Mouse (Mus musculus) midbrain, embryonic 14.5 days (tissue): ENCODE data around the gene Egln2. TPM values are rescaled to one million over a fixed set of nuclear protein-coding genes. Genes with fewer than 3 reads are reported as not detected.

Experiments
- ATAC-seq: fragments of 200-750 bp; cut with Nextera tagmentation; 2 replicates; pipeline ENCODE4 v1.8.0; 2017; ENCODE audit warnings: moderate number of reproducible peaks, moderate library complexity; ENCODE audit not compliant: low FRiP score, low TSS enrichment
- DNase-seq: peaks from one replicate; pipeline ENCODE4 v3.0.0-alpha.2; 2015
- H3K27ac ChIP-seq: fragments of 300-500 bp; sonication (generic); replicated peaks from 2 replicates; pipeline ENCODE4 v1.5.1; 2014; ENCODE audit warnings: mild to moderate bottlenecking, low read depth, low read length, moderate library complexity
- H3K27me3 ChIP-seq: fragments of 300-500 bp; sonication (generic); 2 replicates; pipeline ENCODE4 v1.6.1; 2014; ENCODE audit warnings: low read length, control low read depth, mixed read lengths; ENCODE audit not compliant: control insufficient read depth, insufficient read depth
- H3K36me3 ChIP-seq: fragments of 300-500 bp; sonication (generic); 2 replicates; pipeline ENCODE4 v1.6.1; 2014; ENCODE audit warnings: low read length, control low read depth; ENCODE audit not compliant: control insufficient read depth, insufficient read depth
- H3K4me1 ChIP-seq: fragments of 300-500 bp; sonication (generic); 2 replicates; pipeline ENCODE4 v1.6.1; 2014; ENCODE audit warnings: mild to moderate bottlenecking, antibody characterized with exemption, low read length, control low read depth; ENCODE audit not compliant: control insufficient read depth, insufficient read depth
- H3K4me2 ChIP-seq: fragments of 300-500 bp; sonication (generic); 2 replicates; pipeline ENCODE4 v1.6.1; 2014; ENCODE audit warnings: mild to moderate bottlenecking, low read length, moderate library complexity
- H3K4me3 ChIP-seq: fragments of 300-500 bp; sonication (generic); replicated peaks from 2 replicates; pipeline ENCODE4 v1.5.1; 2014; ENCODE audit warnings: low read depth, low read length
- H3K9ac ChIP-seq: fragments of 300-500 bp; sonication (generic); replicated peaks from 2 replicates; pipeline ENCODE4 v1.6.1; 2014; ENCODE audit warnings: mild to moderate bottlenecking, low read length, moderate library complexity
- H3K9me3 ChIP-seq: fragments of 300-500 bp; sonication (generic); 2 replicates; pipeline ENCODE4 v1.6.1; 2016; ENCODE audit warnings: low read length, control low read depth, mixed read lengths; ENCODE audit not compliant: control insufficient read depth
- WGBS: fragments of 180-500 bp; shearing (Covaris S2); extraction: QIAGEN DNeasy Blood & Tissue Kit; methylation state at CpG from one replicate; pipeline ENCODE4 v1.1.7; 2014; 5-methylcytosine and 5-hydroxymethylcytosine counted together
- microRNA counts: library from miRNA; unstranded; fragments of <30 nt; microRNA quantifications from one replicate; lab custom pipeline; 2016
- microRNA-seq: library from miRNA; unstranded; fragments of <30 nt; microRNA quantifications from one replicate; pipeline ENCODE4, GENCODE M21; 2016
- polyA plus RNA-seq: library from polyadenylated mRNA; unstranded; fragments of >200 nt; fragmentation: Nextera tagmentation; extraction: Ambion mirVana; gene quantifications from 2 replicates; pipeline ENCODE4 v1.2.1, GENCODE M21; 2014

Gene Egln2
- polyA plus RNA-seq, 1 experiment from 2014 or later, result 57.3 TPM

DNA sequence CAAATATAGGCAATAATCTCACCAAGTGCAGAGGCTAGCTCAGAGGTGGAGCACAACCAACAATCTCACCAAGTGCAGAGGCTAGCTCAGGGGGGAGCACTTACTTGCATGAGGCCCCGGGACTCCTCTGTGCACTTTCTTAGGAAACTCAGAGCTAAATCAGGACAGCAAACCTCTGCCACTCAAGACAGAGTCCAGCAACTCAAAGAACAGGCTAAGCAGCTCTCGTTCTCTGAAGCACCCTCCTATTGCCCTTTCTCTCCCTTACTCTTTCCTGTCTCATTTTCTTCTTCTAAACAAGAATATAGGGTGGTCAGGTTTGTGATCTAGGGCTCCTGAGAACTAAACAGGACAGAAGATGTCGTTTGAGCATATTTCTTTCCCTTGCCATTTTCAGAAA lies 54.6 kb downstream of the Egln2 start:
- H3K4me3 ChIP-seq, result no peak overlapping the region
- no peak overlapping the region for H3K27ac ChIP-seq
- WGBS, result 72% methylated on average over 3 of the region's 3 CpGs
- no peak overlapping the region for H3K4me2 ChIP-seq
- H3K4me1 ChIP-seq, result no peaks in the 10 kb centered on the region
- H3K27me3 ChIP-seq, result no peaks in the 10 kb centered on the region
- ATAC-seq (no peak), DNase-seq (no peak)
- no peaks in the 10 kb centered on the region for H3K36me3 ChIP-seq
- no peaks in the 10 kb centered on the region for H3K9me3 ChIP-seq
- no peak overlapping the region for H3K9ac ChIP-seq

DNA sequence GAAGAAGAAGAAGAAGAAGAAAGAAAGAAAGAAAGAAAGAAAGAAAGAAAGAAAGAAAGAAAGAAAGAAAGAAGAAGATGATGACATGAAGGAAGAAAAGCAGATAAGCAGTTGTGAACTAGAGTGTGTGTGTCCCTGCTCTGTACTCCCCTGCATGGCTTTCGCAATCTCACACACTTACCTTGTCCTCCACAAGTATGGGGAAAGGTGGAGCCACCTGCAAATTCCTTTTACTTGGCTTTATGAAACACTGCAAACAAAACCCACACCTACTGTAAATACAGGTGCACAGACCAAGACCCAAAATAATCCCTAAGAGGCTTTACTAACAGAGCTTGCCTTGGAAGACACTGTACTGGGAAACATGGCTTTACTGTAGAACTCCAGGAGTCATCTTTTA lies 55.6 kb downstream of the Egln2 start:
- Histone ChIP-seq H3K4me2 (no peak overlapping the region), H3K27ac (no peak overlapping the region), H3K36me3 (no peaks in the 10 kb centered on the region), H3K4me3 (no peak overlapping the region), H3K27me3 (no peaks in the 10 kb centered on the region), H3K4me1 (no peaks in the 10 kb centered on the region), H3K9me3 (no peaks in the 10 kb centered on the region), H3K9ac (no peak overlapping the region)
- no peak for DNase-seq
- no peak for ATAC-seq
- WGBS, result 88% methylated on average over 1 of the region's 1 CpGs

DNA sequence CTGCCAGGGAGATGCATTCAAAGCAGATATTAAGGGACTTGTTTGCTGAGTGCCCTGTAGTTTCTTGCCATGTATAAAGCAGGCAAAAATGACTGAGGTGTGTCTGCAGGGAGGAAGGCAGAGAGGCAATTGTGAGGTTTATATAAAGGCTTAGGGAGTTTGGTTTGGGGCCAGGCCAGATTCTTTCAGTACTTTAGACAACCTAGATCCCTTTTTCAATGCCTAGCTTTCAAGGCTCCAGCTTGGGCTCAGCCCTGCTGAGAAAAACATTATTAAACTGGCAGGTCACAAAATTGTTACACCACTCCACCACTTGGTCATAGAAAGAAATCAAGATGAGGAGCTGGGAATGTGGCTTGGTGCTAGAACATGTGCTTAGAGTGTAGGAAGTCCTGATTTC lies 56.3 kb downstream of the Egln2 start:
- no peak overlapping the region for H3K4me2 ChIP-seq
- ATAC-seq (no peak), DNase-seq (no peak)
- no peak overlapping the region for H3K9ac ChIP-seq
- H3K4me1 ChIP-seq, result no peaks in the 10 kb centered on the region
- H3K4me3 ChIP-seq, result no peak overlapping the region
- H3K27ac ChIP-seq, result no peak overlapping the region
- no peaks in the 10 kb centered on the region for H3K27me3 ChIP-seq
- no peaks in the 10 kb centered on the region for H3K36me3 ChIP-seq
- H3K9me3 ChIP-seq, result no peaks in the 10 kb centered on the region

MicroRNAs within 50 kb of the gene (microRNA counts, 519-probe panel; counts per million panel counts)
- microRNA mmu-miR-1191 (lab: Ali Mortazavi, UCI), result not detected

Small RNA genes within 50 kb of the gene (microRNA-seq; reads per million reads assigned to microRNA genes)
- gene Mir1191 (1.3 reads per million), gene Mir3101 (1.6 reads per million, percentile 6 among the genes with 10 or more reads in this experiment)

Other genes with a start within 250 kb of the Egln2 start
- not detected in 2 replicates for gene Cyp2a22, start 227.4 kb downstream of the Egln2 start, polyA plus RNA-seq
- not detected in 2 replicates for gene Cyp2a12, start 137.7 kb downstream of the Egln2 start, polyA plus RNA-seq
- not detected in 2 replicates for gene Cyp2f2, start 46.9 kb downstream of the Egln2 start, polyA plus RNA-seq
- 0.18 and 0.22 TPM in 2 replicates for gene Cyp2t4, start 13.1 kb downstream of the Egln2 start, polyA plus RNA-seq
- 87.7 and 99.6 TPM in 2 replicates for gene Rab4b, start 12.1 kb upstream of the Egln2 start, polyA plus RNA-seq
- not detected in 2 replicates for gene Gm21983, start 14.3 kb upstream of the Egln2 start, polyA plus RNA-seq
- gene Mia, start 14.4 kb upstream of the Egln2 start, polyA plus RNA-seq, result 6.8 and 8.1 TPM in 2 replicates
- gene BC024978, start 29.0 kb upstream of the Egln2 start, polyA plus RNA-seq, result 3.6 and 4.0 TPM in 2 replicates
- gene Snrpa, start 29.5 kb upstream of the Egln2 start, polyA plus RNA-seq, result 222 and 233 TPM in 2 replicates
- gene Itpkc, start 61.9 kb upstream of the Egln2 start, polyA plus RNA-seq, result 7.3 and 7.4 TPM in 2 replicates
- 19.8 and 22.6 TPM in 2 replicates for gene Coq8b, start 66.2 kb upstream of the Egln2 start, polyA plus RNA-seq
- 33.7 and 50.1 TPM in 2 replicates for gene Numbl, start 91.6 kb upstream of the Egln2 start, polyA plus RNA-seq
- gene Ltbp4, start 170.9 kb upstream of the Egln2 start, polyA plus RNA-seq, result 6.4 and 7.4 TPM in 2 replicates
- gene Shkbp1, start 189.2 kb upstream of the Egln2 start, polyA plus RNA-seq, result 50.4 and 52.5 TPM in 2 replicates
- not detected in 2 replicates for gene Gm20479, start 190.6 kb upstream of the Egln2 start, polyA plus RNA-seq